Mouse (Mus musculus) cerebellum, adult 11-12 months (tissue): Measurements from ENCODE around the gene C130060K24Rik.

Source experiments
- DNase-seq: peaks from one replicate; pipeline ENCODE4 v3.0.0; 2022

Gene C130060K24Rik

DNA sequence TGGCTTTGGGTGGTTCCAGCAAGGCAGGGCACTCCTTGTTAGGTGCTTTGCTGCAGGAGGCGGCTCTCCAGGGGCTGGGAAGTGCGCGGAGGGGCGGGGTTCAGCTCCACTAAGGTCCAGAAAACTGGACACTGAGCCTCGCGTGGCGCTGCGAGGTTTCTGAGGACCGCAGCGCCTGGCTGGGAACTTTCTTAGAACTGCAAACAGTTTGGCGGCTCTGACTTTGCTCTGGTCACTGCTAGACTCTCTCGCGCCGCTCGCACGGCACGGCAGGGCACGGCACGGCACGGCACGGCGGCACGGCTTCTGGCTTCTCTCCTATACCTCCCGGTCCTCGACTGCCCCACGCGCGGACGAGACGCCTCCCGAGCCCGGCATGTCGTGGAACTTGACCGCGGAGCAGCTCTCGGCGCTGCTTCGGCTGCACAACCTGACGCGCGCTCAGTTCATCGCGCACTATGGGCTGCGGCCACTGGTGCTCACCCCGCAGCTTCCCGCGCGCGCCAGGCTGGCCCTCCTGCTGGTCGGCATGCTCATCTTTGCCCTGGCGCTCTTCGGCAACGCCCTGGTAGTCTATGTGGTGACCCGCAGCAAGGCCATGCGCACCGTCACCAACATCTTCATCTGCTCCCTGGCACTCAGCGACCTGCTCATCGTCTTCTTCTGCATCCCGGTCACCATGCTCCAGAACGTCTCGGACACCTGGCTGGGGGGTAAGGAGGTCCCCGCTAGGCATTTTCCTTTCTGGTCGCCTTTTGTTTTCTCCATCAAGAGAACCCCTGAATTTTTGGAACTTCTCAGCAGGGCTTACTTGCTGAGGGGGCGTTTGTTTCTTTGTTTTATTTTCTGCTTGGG lies at the start of gene C130060K24Rik:
TSS of gene C130060K24Rik (plus strand) at position 188 of the 855 bp plus-strand sequence.
- no peak for DNase-seq

GRCm38 (mm10) chr6:65334246-65334645 lies 46.7 kb upstream of the C130060K24Rik start:
- no peak for DNase-seq

- no peak for DNase-seq
Measured at GRCm38 (mm10) chr6:65339391-65339790, 41.5 kb upstream of the C130060K24Rik start.

DNA sequence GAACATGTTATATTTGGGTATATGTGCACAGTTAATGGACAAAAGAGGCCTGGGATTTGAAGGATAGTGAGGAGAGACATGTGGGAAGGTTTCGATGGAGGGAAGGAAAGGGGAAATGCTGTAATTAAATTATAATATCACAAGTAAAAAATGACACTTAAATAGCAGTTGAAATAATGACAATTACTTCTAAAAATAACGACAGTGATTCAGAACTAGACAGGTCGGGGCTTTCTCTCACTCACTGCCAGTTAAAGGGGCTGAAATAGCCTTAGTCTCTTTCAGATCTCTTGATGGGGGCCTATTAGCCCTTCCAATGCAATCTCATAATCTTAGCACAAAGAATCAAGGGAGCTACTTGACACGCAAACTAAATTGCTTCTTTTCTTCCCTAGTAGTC lies 39.5 kb upstream of the C130060K24Rik start:
- DNase-seq = no peak

DNA sequence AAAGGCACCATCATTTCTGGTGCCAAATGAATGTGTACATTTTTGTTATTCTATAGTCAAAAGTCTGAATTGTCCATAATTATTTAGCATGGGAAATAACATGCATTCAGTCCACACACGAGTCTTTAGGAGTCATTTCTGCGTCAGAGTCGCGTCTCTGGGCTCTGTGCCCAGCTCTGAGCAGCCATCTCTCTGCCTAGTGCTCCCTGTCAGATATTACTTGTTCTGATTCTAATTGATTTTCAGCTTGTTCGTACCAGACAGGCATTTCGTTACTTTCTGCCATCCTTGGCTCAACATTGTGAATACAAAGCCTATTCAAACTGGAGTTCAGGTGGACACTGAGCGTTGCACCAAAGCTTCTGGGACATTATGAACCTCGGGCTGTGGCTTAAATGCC lies 33.2 kb upstream of the C130060K24Rik start:
- no peak for DNase-seq

- DNase-seq = no peak
Measured at GRCm38 (mm10) chr6:65348255-65348654, 32.6 kb upstream of the C130060K24Rik start.

GRCm38 (mm10) chr6:65351622-65352021 lies 29.3 kb upstream of the C130060K24Rik start:
- DNase-seq = no peak

GRCm38 (mm10) chr6:65375918-65376317 lies 5.0 kb upstream of the C130060K24Rik start:
- no peak for DNase-seq

DNA sequence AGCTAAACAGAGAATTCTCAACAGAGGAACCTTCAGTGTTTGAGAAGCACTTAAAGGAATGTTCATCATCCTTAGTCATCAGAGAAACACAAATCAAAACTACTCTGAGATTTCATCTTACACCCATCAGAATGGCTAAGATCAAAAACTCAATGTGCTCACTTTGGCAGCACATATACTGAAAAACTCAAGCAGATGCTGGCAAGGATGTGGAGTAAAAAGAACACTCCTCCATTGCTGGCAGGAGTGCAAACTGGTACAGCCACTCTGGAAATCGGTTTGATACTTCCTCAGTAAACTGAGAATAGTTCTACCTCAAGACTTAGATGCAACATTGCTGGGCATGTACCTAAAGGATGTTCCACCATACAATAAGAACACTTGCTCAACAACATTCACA lies 41.0 kb downstream of the C130060K24Rik start:
- DNase-seq = no peak

- DNase-seq = no peak
Measured at GRCm38 (mm10) chr6:65427065-65427464, 46.2 kb downstream of the C130060K24Rik start.

- no peak for DNase-seq
Measured at GRCm38 (mm10) chr6:65433159-65433558, 52.3 kb downstream of the C130060K24Rik start.

- no peak for DNase-seq
Measured at GRCm38 (mm10) chr6:65453465-65453864, 72.6 kb downstream of the C130060K24Rik start.

DNA sequence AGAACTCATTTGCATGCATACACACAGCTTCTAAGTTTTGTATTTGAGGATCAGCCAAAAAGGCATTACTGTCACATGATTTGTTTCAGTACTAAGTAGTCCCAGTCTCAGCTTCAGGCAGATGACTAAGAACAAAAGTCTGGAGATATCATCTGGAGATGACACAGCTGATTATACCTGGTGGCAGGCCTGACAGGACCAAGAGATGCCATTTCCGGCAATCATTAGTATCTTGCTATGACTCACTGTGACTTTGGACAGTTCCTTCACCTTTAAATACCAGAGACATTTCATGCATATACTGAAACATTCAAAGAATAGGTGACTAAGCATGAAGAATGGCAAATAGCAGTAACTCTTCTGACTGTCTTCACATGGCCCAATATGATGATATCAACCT lies 84.4 kb downstream of the C130060K24Rik start:
- no peak for DNase-seq

GRCm38 (mm10) chr6:65470320-65470719 lies 89.4 kb downstream of the C130060K24Rik start:
- DNase-seq = no peak

- no peak for DNase-seq
Measured at GRCm38 (mm10) chr6:65472455-65472854, 91.5 kb downstream of the C130060K24Rik start.

DNA sequence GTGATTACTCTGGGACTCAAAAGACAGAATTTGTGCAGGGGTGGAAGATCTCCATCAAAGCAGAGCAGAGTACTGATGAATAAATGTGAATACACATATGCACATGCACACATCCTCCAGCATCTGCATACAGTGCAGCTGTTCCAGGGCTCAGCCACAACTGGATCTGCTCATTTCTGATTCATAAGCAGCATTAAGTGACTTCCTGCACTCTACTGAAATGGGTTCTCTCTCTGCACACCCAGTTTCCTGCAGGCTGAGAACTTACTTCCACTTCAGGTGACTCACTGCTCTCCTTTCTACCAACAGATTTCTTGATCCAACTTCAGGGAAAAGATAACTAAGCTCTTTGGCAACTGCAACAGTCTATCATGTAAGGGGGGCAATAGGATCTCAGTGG lies 117.9 kb downstream of the C130060K24Rik start:
- DNase-seq = no peak
